Mouse (Mus musculus) brain, embryonic 14.5 days (tissue): ENCODE data around the gene Ang2.

Experiments
- CTCF ChIP-seq: fragments of 200-500 bp; IDR thresholded peaks from 2 replicates; pipeline ENCODE4 v1.5.1; 2012; ENCODE audit warnings: inconsistent platforms, mild to moderate bottlenecking, moderate library complexity, borderline replicate concordance; ENCODE audit not compliant: insufficient read depth, insufficient read length; ENCODE audit errors: extremely low read depth
- POLR2A ChIP-seq: fragments of 200-500 bp; IDR thresholded peaks from 2 replicates; pipeline ENCODE4 v1.6.1; 2012; ENCODE audit warnings: mild to moderate bottlenecking, inconsistent platforms, borderline replicate concordance; ENCODE audit not compliant: poor library complexity, insufficient read depth, insufficient read length, severe bottlenecking; ENCODE audit errors: extremely low read depth

DNA sequence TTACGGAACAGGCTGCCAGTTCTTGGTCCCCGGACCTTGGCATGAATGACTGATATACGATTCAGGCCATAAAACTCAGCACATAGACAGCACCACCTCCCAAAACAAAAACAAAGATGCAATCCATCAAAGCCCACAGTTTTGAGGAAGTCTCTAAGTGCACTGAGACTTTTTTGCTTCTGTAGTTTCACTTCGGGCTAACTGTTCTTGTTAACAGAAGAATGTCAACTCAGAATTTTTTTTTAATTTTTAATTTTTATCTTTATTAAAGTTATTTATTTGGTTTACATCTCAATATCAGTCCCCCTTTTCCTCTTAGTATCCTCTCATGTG, 42.2 kb downstream of the Ang2 start:
- TF ChIP-seq POLR2A (no peak), CTCF (no peak)
